In the genomic region with DNA sequence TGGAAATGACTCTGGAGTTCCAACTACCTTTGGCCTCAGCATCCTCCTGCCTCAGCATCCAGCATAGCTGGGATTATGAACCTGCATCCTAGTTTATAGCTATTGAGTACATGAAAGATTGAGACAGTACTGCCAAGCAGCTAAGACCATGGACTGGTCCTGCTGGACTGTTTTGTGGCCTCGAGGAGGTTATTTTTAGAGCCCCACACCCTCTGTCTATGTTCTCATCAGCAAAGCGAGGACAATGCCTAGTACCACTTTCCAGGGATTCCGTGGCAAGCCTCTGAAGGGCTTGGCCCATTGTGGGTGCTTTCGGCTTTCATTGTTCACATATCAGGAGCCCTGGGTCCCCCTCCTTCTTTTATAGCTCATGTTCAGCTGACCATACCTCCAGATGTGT, we compare ENCODE assay signal across 26 mouse cellular contexts. TPM values are rescaled to one million over a fixed set of nuclear protein-coding genes. Genes with fewer than 3 reads are reported as not detected.
"Had no signal": no experiment of that assay in that cellular context is flagged by ENCODE, and none has a peak within 500 bp of the region (broad histone marks: within the 10 kb centered on the region; RNA-seq: fewer than 3 reads in every experiment).

No protein-coding gene starts in this region.

- H3K4me3 ChIP-seq: limb, embryonic 12.5 days; limb, embryonic 15.5 days; megakaryocyte, embryonic 14.5 days; midbrain, embryonic 10.5 days; midbrain, embryonic 13.5 days; myocyte; neural tube, embryonic 13.5 days; stomach, embryonic 15.5 days had no signal

- H3K4me2 ChIP-seq: limb, embryonic 12.5 days; limb, embryonic 15.5 days; liver, embryonic 11.5 days; lung, embryonic 14.5 days; midbrain, embryonic 13.5 days; neural tube, embryonic 13.5 days; stomach, embryonic 15.5 days had no signal

- DNase-seq: kidney, postnatal 14 days; left cerebral cortex, postnatal 4 days; liver, postnatal 0 days; lung, embryonic 14.5 days; retina, postnatal 1 day; right cerebral cortex, postnatal 25 days; spleen, adult 18-20 months; thymus, postnatal 25 days had no signal

- H3K9me3 ChIP-seq: limb, embryonic 12.5 days; limb, embryonic 15.5 days; megakaryocyte, embryonic 14.5 days; midbrain, embryonic 10.5 days; midbrain, embryonic 13.5 days; neural tube, embryonic 13.5 days; stomach, embryonic 15.5 days had no signal

- H3K27ac ChIP-seq: limb, embryonic 12.5 days; limb, embryonic 15.5 days; liver, embryonic 14.5 days; macrophage; midbrain, embryonic 10.5 days; midbrain, embryonic 13.5 days; neural tube, embryonic 13.5 days; stomach, embryonic 15.5 days had no signal

- ATAC-seq: liver, postnatal 0 days; lung, postnatal 0 days; midbrain, embryonic 13.5 days; midbrain, embryonic 16.5 days had no signal

- H3K9ac ChIP-seq: limb, embryonic 12.5 days; limb, embryonic 15.5 days; liver, embryonic 14.5 days; liver, postnatal 0 days; lung, embryonic 14.5 days; midbrain, embryonic 13.5 days; neural tube, embryonic 13.5 days; stomach, embryonic 15.5 days had no signal

- H3K36me3 ChIP-seq: limb, embryonic 12.5 days; limb, embryonic 15.5 days; midbrain, embryonic 10.5 days; midbrain, embryonic 13.5 days; neural tube, embryonic 13.5 days; stomach, embryonic 15.5 days had no signal

RNA-seq across cellular contexts. Expression of a gene that starts 4.6 kb away (rescaled TPM):
- total RNA-seq: monocyte, adult 5-6 weeks had no signal
- polyA plus RNA-seq: macrophage had no signal

RNA-seq across cellular contexts. Expression of a gene that starts 31.2 kb away (rescaled TPM):
- total RNA-seq: monocyte, adult 5-6 weeks; neutrophil, adult 5-6 weeks had no signal
- polyA plus RNA-seq: limb, embryonic 12.5 days; liver, embryonic 14.5 days; liver, postnatal 0 days; macrophage; myocyte had no signal

RNA-seq across cellular contexts. Expression of a gene that starts 51.8 kb away (rescaled TPM):
- total RNA-seq: layer of hippocampus, adult 18-20 months; left cerebral cortex, adult 8-10 months; left cerebral cortex, postnatal 14 days; left cerebral cortex, postnatal 4 days; monocyte, adult 5-6 weeks; neutrophil, adult 5-6 weeks had no signal
- polyA plus RNA-seq: limb, embryonic 12.5 days; limb, embryonic 15.5 days; liver, embryonic 11.5 days; liver, embryonic 14.5 days; liver, postnatal 0 days; lung, embryonic 14.5 days; lung, postnatal 0 days; macrophage; midbrain, embryonic 16.5 days; myocyte; neural tube, embryonic 13.5 days; stomach, embryonic 15.5 days had no signal
